Mouse (Mus musculus) liver, embryonic 14.5 days (tissue): Measurements from ENCODE around the gene Nop2. TPM values are rescaled to one million over a fixed set of nuclear protein-coding genes. Genes with fewer than 3 reads are reported as not detected.

ENCODE experiments used
- ATAC-seq: fragments of 200-750 bp; cut with Nextera tagmentation; 2 replicates; pipeline ENCODE4 v1.8.0; 2017; ENCODE audit warnings: moderate number of reproducible peaks, mild to moderate bottlenecking, moderate library complexity; ENCODE audit not compliant: insufficient read depth
- DNase-seq, 3 experiments: peaks; one replicate each; pipeline ENCODE4 v3.0.0-alpha.2; 2012 to 2013; ENCODE audit warnings: low read depth in 3 of 3, low spot score in 3 of 3
- H3K27ac ChIP-seq: fragments of 300-500 bp; sonication (generic); 2 replicates; pipeline ENCODE4 v1.5.1; 2014; ENCODE audit warnings: moderate library complexity, mild to moderate bottlenecking, control low read depth, inconsistent platforms
- H3K27me3 ChIP-seq: fragments of 300-500 bp; sonication (generic); 2 replicates; pipeline ENCODE4 v1.6.1; 2014; ENCODE audit warnings: mild to moderate bottlenecking, low read length, moderate library complexity; ENCODE audit not compliant: control insufficient read depth, insufficient read depth
- H3K36me3 ChIP-seq: fragments of 300-500 bp; sonication (generic); replicated peaks from 2 replicates; pipeline ENCODE4 v1.6.1; 2014; ENCODE audit warnings: low read depth; ENCODE audit not compliant: control insufficient read depth, insufficient read depth
- H3K4me1 ChIP-seq, 2 experiments: fragments of 200-500 bp in 1 of 2; fragments of 300-500 bp in 1 of 2; sonication (generic) in 1 of 2; replicated peaks; 2 replicates each; pipeline ENCODE4 v1.6.1; 2012 to 2014; ENCODE audit warnings: antibody characterized with exemption in 1 of 2, inconsistent platforms in 1 of 2, low read length in 1 of 2; ENCODE audit not compliant: control insufficient read depth in 2 of 2, insufficient read depth in 2 of 2
- H3K4me2 ChIP-seq: fragments of 300-500 bp; sonication (generic); 2 replicates; pipeline ENCODE4 v1.6.1; 2014; ENCODE audit warnings: low read depth, mild to moderate bottlenecking, control low read depth, moderate library complexity
- H3K4me3 ChIP-seq, 2 experiments: fragments of 200-500 bp in 1 of 2; fragments of 300-500 bp in 1 of 2; sonication (generic) in 1 of 2; 2 replicates each; pipeline ENCODE4 v1.5.1; 2012 to 2014; ENCODE audit warnings: low read depth in 2 of 2, low read length in 2 of 2, mild to moderate bottlenecking in 2 of 2, control low read depth in 1 of 2, inconsistent platforms in 1 of 2, moderate library complexity in 1 of 2; ENCODE audit not compliant: insufficient read depth in 1 of 2
- H3K9ac ChIP-seq: fragments of 300-500 bp; sonication (generic); replicated peaks from 2 replicates; pipeline ENCODE4 v1.6.1; 2014; ENCODE audit warnings: mild to moderate bottlenecking, control low read depth, moderate library complexity
- H3K9me3 ChIP-seq: fragments of 300-500 bp; sonication (generic); 2 replicates; pipeline ENCODE4 v1.6.1; 2016; ENCODE audit warnings: low read length, mixed read lengths; ENCODE audit not compliant: control insufficient read depth
- CTCF ChIP-seq: IDR thresholded peaks from 2 replicates; pipeline ENCODE4 v1.5.1; 2016; ENCODE audit warnings: antibody characterized with exemption, low read depth, control low read depth
- EP300 ChIP-seq: IDR thresholded peaks from 2 replicates; pipeline ENCODE4 v1.6.1; 2016; ENCODE audit warnings: antibody characterized with exemption, low read depth
- WGBS: fragments of 180-500 bp; shearing (Covaris S2); extraction: QIAGEN DNeasy Blood & Tissue Kit; methylation state at CpG from one replicate; pipeline ENCODE4 v1.1.7; 2014; ENCODE audit not compliant: insufficient replicate concordance; 5-methylcytosine and 5-hydroxymethylcytosine counted together
- polyA plus RNA-seq, 2 experiments: library from polyadenylated mRNA; depleted of rRNA in 1 of 2; stranded (reverse) in 1 of 2; unstranded in 1 of 2; fragments of >200 nt; fragmentation: Nextera tagmentation in 1 of 2; extraction: Ambion mirVana in 1 of 2; gene quantifications; 2 replicates each; pipeline versions ENCODE4 v1.2.1 to v1.2.3; 2012 to 2014

Nop2 gene
- polyA plus RNA-seq, 2 experiments = 24.5 to 33.1 TPM

GRCm38 (mm10) chr6:125094843-125095242 lies 36.9 kb upstream of the Nop2 start:
- no peak overlapping the region for H3K4me3 ChIP-seq
- 37% methylated on average over 3 of the region's 3 CpGs for WGBS
- no peak overlapping the region; the same call in 1 of the 2 replicates for H3K9ac ChIP-seq
- TF ChIP-seq CTCF = no peak
- TF ChIP-seq EP300 = no peak
- H3K9me3 ChIP-seq = no peaks in the 10 kb centered on the region
- H3K27ac ChIP-seq = peak overlapping the region; percentile 77
- peak overlapping the region; percentile 89 for H3K4me2 ChIP-seq
- H3K4me1 ChIP-seq = peaks cover 39 to 42% of the 10 kb centered on the region in 2 experiments
- no peaks in the 10 kb centered on the region for H3K27me3 ChIP-seq
- DNase-seq = no peak
- peaks cover 13% of the 10 kb centered on the region for H3K36me3 ChIP-seq
- ATAC-seq = no peak

- Histone ChIP-seq H3K4me2 (peak within 1 kb of the TSS; percentile 89), H3K4me3 (peak within 1 kb of the TSS; percentile 85 to 88), H3K36me3 (peaks cover 21% of the 10 kb centered on the region), H3K9ac (peak within 1 kb of the TSS; percentile 88), H3K9me3 (no peaks in the 10 kb centered on the region), H3K27me3 (no peaks in the 10 kb centered on the region), H3K4me1 (peaks cover 32 to 34% of the 10 kb centered on the region in 2 experiments), H3K27ac (peak within 1 kb of the TSS; percentile 82)
- WGBS = 2% methylated on average over 34 of the region's 45 CpGs
- DNase-seq = peak; percentile 82 to 85 (median 84)
- ATAC-seq = peak; percentile 80
- TF ChIP-seq CTCF (no peak), EP300 (no peak)
These were observed 36.1 kb upstream of the Nop2 start, which contains the start of gene Chd4 for GRCm38 (mm10) chr6:125095391-125096278. TSS of gene Chd4 (plus strand) at chr6:125095981.

DNA sequence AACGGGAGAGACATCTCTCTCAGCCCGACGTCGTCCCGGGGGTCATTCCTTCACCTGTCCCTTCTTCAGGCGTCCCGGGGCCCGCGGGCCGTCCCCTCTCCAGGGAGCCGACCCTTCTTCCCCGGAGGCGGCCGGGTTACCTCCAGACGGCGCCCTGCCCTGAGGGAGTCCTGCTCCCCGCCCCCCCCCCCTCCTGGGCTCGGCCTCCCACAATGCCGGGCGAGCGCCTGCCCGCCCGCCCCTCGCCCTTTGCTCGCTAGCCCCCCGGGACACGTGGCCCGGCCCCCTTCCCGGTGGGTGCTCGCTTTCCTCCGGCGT lies 35.5 kb upstream of the Nop2 start:
- DNase-seq (no peak), ATAC-seq (peak; percentile 52)
- H3K4me2 ChIP-seq = peak overlapping the region; percentile 89
- peak overlapping the region; percentile 82 for H3K27ac ChIP-seq
- peak overlapping the region; percentile 85 to 88 for H3K4me3 ChIP-seq
- H3K27me3 ChIP-seq = no peaks in the 10 kb centered on the region
- peaks cover 27% of the 10 kb centered on the region for H3K36me3 ChIP-seq
- H3K9me3 ChIP-seq = no peaks in the 10 kb centered on the region
- 0% methylated on average over 16 of the region's 32 CpGs for WGBS
- H3K4me1 ChIP-seq = peaks cover 30% of the 10 kb centered on the region in 2 experiments
- peak overlapping the region; percentile 88 for H3K9ac ChIP-seq
- TF ChIP-seq CTCF (no peak), EP300 (no peak)

GRCm38 (mm10) chr6:125096597-125097345 lies 34.9 kb upstream of the Nop2 start:
- Histone ChIP-seq H3K27ac (peak overlapping the region; percentile 82), H3K4me1 (peaks cover 30% of the 10 kb centered on the region in 2 experiments), H3K9me3 (no peaks in the 10 kb centered on the region), H3K9ac (peak overlapping the region; percentile 88), H3K4me2 (peak overlapping the region; percentile 89), H3K4me3 (peak overlapping the region; percentile 85 to 88), H3K36me3 (peaks cover 33% of the 10 kb centered on the region), H3K27me3 (no peaks in the 10 kb centered on the region)
- 1% methylated on average over 41 of the region's 44 CpGs for WGBS
- DNase-seq (no peak), ATAC-seq (peak; percentile 27)
- TF ChIP-seq EP300 (no peak), CTCF (no peak)

DNA sequence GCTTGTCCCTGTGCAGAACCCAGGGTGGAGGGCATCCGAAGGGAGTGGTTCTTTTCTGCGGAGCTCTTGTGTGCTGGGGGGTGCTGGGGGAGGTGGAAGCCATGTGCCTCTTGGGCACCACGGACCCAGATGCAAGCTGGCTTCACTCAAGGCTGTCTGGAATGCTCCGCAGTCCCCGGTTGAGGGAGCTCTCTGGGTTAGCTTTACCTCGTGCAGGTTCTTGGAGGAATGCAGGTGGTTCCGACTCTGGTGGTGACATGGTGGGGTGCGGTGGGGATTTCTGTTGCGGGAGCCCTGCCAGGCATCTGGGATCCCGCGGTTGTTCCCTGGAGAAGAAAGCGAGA lies 34.4 kb upstream of the Nop2 start:
- H3K4me1 ChIP-seq = peaks cover 30% of the 10 kb centered on the region in 2 experiments
- peak; percentile 6; the same call in 1 of the 2 replicates for ATAC-seq
- 4% methylated on average over 12 of the region's 12 CpGs for WGBS

More for the DNA sequence above, 34.4 kb upstream of the Nop2 start:
- H3K27me3 ChIP-seq = no peaks in the 10 kb centered on the region
- H3K36me3 ChIP-seq = peaks cover 38% of the 10 kb centered on the region
- H3K9me3 ChIP-seq = no peaks in the 10 kb centered on the region
- DNase-seq = no peak
- H3K9ac ChIP-seq = peak overlapping the region; percentile 88
- peak overlapping the region; percentile 85 to 88 for H3K4me3 ChIP-seq
- no peak overlapping the region; the same call in 1 of the 2 replicates for H3K27ac ChIP-seq
- peak overlapping the region; percentile 89 for H3K4me2 ChIP-seq
- TF ChIP-seq EP300 (no peak), CTCF (no peak; the same call in 1 of the 2 replicates)
